Mouse (Mus musculus): ENCODE data around the gene Syde2. TPM values are rescaled to one million over a fixed set of nuclear protein-coding genes. Genes with fewer than 3 reads are reported as not detected.
A peak's percentile ranks its signal among the peaks of the same experiment; 100 is the strongest.

The Syde2 gene
- polyA plus RNA-seq, 1 experiment from 2014 or later: 2.6 TPM

- peaks cover 7% of the 10 kb centered on the region; the same call in 1 of the 2 replicates for H3K4me1 ChIP-seq (ENCODE audit: control insufficient read depth, insufficient read depth, low read length)
- no peaks in the 10 kb centered on the region for H3K27me3 ChIP-seq (ENCODE audit: control insufficient read depth, insufficient read depth, low read length)
- H3K4me2 ChIP-seq (replicated peaks; ENCODE audit: low read depth, low read length): no peak overlapping the region
- whole genome bisulfite sequencing: 65% methylated on average over 3 of the region's 3 CpGs
- H3K9ac ChIP-seq (ENCODE audit: low read depth, low read length): no peak overlapping the region
- H3K36me3 ChIP-seq (ENCODE audit: control insufficient read depth, insufficient read depth, low read length): no peaks in the 10 kb centered on the region
- H3K27ac ChIP-seq (ENCODE audit: low read depth, low read length): no peak overlapping the region
- H3K4me3 ChIP-seq (ENCODE audit: low read length): no peak overlapping the region
- no peak for ATAC-seq (ENCODE audit: low FRiP score, low TSS enrichment)
- H3K9me3 ChIP-seq (ENCODE audit: control insufficient read depth, low read length): no peaks in the 10 kb centered on the region
Measured at GRCm38 (mm10) chr3:146029234-146029633, 41.6 kb downstream of the Syde2 start.

DNA sequence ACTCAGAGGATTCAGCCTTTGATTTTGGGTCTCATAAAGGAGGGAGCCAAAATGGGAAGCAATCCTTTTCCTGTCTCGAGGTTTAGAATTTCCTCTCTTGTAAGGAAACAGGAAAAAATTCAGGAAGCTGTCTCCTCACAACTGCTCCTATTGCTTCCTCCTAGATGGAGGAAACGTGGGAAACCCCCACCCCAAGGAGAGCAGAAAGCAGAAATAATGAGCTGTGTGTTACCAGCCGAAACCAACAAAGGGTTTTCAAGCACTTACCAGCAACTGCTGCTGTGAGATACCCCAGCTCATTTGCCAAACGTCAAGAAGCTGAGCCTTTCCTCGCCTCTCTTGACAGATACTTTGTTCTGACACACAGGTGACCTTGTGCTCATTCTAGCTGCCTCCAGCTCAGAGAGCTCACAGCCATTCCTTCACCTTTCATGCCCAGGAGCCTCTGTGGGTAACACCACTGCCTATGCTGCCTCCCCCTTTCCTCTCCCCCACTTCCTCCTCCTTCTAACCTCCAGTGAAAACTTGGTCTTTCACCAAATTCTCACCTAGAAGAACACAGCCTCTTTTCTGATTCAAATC, 42.7 kb downstream of the Syde2 start:
- Histone ChIP-seq H3K4me2 (replicated peaks; ENCODE audit: low read depth, low read length) (no peak overlapping the region), H3K27ac (ENCODE audit: low read depth, low read length) (no peak overlapping the region), H3K9ac (ENCODE audit: low read depth, low read length) (no peak overlapping the region), H3K36me3 (ENCODE audit: control insufficient read depth, insufficient read depth, low read length) (no peaks in the 10 kb centered on the region), H3K4me3 (ENCODE audit: low read length) (no peak overlapping the region), H3K9me3 (ENCODE audit: control insufficient read depth, low read length) (no peaks in the 10 kb centered on the region), H3K27me3 (ENCODE audit: control insufficient read depth, insufficient read depth, low read length) (no peaks in the 10 kb centered on the region), H3K4me1 (ENCODE audit: control insufficient read depth, insufficient read depth, low read length) (peaks cover 7% of the 10 kb centered on the region; the same call in 1 of the 2 replicates)
- ATAC-seq (ENCODE audit: low FRiP score, low TSS enrichment): no peak; the same call in 1 of the 2 replicates
- WGBS: 21% methylated on average over 5 of the region's 5 CpGs

DNA sequence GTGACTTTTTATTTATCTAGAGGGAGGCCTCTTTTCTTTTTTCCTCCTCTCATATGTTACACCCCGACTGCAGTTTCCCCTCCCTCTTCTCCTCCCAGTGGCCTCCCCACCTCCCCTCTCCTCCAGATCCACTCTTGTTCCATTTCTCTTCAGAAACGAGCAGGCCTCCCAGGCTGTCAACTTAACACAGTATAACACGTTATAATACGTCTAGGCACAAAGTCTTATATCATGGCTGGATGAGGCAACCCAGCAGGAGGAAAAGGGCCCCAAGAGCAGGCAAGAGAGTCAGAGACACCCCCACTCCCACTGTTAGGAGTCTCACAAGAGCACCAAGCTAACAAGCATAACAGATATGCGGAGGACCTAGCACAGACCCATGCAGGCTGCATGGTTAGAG, 45.3 kb downstream of the Syde2 start:
- no peak overlapping the region for H3K4me2 ChIP-seq (replicated peaks; ENCODE audit: low read depth, low read length)
- peaks cover 7% of the 10 kb centered on the region; the same call in 1 of the 2 replicates for H3K4me1 ChIP-seq (ENCODE audit: control insufficient read depth, insufficient read depth, low read length)
- no peaks in the 10 kb centered on the region for H3K9me3 ChIP-seq (ENCODE audit: control insufficient read depth, low read length)
- H3K9ac ChIP-seq (ENCODE audit: low read depth, low read length): no peak overlapping the region
- no peaks in the 10 kb centered on the region for H3K27me3 ChIP-seq (ENCODE audit: control insufficient read depth, insufficient read depth, low read length)
- ATAC-seq (ENCODE audit: low FRiP score, low TSS enrichment): no peak
- 78% methylated on average over 5 of the region's 5 CpGs for WGBS
- H3K36me3 ChIP-seq (ENCODE audit: control insufficient read depth, insufficient read depth, low read length): no peaks in the 10 kb centered on the region
- H3K27ac ChIP-seq (ENCODE audit: low read depth, low read length): no peak overlapping the region
- H3K4me3 ChIP-seq (ENCODE audit: low read length): no peak overlapping the region

DNA sequence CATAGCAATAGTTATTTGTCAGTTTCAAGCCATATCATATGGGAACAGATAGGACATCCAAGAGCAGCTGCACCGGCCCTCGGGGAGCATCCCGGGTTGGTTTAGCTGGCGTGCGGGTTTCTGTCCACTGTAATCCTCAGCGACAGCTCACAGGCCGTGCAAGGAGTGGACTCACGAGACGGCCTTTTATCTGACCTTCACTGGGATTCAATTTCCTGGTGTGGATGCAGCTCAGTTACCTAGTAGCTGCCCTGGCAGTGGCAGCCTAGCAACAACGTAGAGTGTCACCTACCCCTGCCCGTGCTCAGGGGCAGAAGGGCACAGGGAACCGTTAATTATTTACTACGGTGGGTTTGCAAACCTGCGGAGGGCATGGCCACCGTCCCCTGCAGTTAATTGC, 50.2 kb downstream of the Syde2 start:
- peak; percentile 79 for ATAC-seq (ENCODE audit: low FRiP score, low TSS enrichment)
- WGBS: 22% methylated on average over 15 of the region's 15 CpGs
- Histone ChIP-seq H3K9me3 (ENCODE audit: control insufficient read depth, low read length) (no peaks in the 10 kb centered on the region; the same call in 1 of the 2 replicates), H3K27ac (ENCODE audit: low read depth, low read length) (no peak overlapping the region), H3K36me3 (ENCODE audit: control insufficient read depth, insufficient read depth, low read length) (no peaks in the 10 kb centered on the region), H3K4me3 (ENCODE audit: low read length) (no peak overlapping the region), H3K9ac (ENCODE audit: low read depth, low read length) (no peak overlapping the region), H3K4me2 (replicated peaks; ENCODE audit: low read depth, low read length) (no peak overlapping the region), H3K27me3 (ENCODE audit: control insufficient read depth, insufficient read depth, low read length) (no peaks in the 10 kb centered on the region), H3K4me1 (ENCODE audit: control insufficient read depth, insufficient read depth, low read length) (no peaks in the 10 kb centered on the region)

GRCm38 (mm10) chr3:146039132-146039903, 51.6 kb downstream of the Syde2 start:
- Histone ChIP-seq H3K4me2 (replicated peaks; ENCODE audit: low read depth, low read length) (no peak overlapping the region), H3K36me3 (ENCODE audit: control insufficient read depth, insufficient read depth, low read length) (no peaks in the 10 kb centered on the region), H3K4me1 (ENCODE audit: control insufficient read depth, insufficient read depth, low read length) (no peaks in the 10 kb centered on the region), H3K9ac (ENCODE audit: low read depth, low read length) (no peak overlapping the region), H3K9me3 (ENCODE audit: control insufficient read depth, low read length) (no peaks in the 10 kb centered on the region; the same call in 1 of the 2 replicates), H3K27ac (ENCODE audit: low read depth, low read length) (no peak overlapping the region), H3K4me3 (ENCODE audit: low read length) (no peak overlapping the region), H3K27me3 (ENCODE audit: control insufficient read depth, insufficient read depth, low read length) (no peaks in the 10 kb centered on the region)
- 63% methylated on average over 12 of the region's 12 CpGs for WGBS
- ATAC-seq (ENCODE audit: low FRiP score, low TSS enrichment): no peak; the same call in 1 of the 2 replicates

GRCm38 (mm10) chr3:146041382-146041781, 53.7 kb downstream of the Syde2 start:
- peaks cover 3% of the 10 kb centered on the region; the same call in 1 of the 2 replicates for H3K4me1 ChIP-seq (ENCODE audit: control insufficient read depth, insufficient read depth, low read length)
- no peak overlapping the region for H3K4me3 ChIP-seq (ENCODE audit: low read length)
- no peaks in the 10 kb centered on the region for H3K27me3 ChIP-seq (ENCODE audit: control insufficient read depth, insufficient read depth, low read length)
- H3K9ac ChIP-seq (ENCODE audit: low read depth, low read length): no peak overlapping the region
- no peak for ATAC-seq (ENCODE audit: low FRiP score, low TSS enrichment)
- H3K4me2 ChIP-seq (replicated peaks; ENCODE audit: low read depth, low read length): no peak overlapping the region
- no peak overlapping the region for H3K27ac ChIP-seq (ENCODE audit: low read depth, low read length)
- H3K36me3 ChIP-seq (ENCODE audit: control insufficient read depth, insufficient read depth, low read length): no peaks in the 10 kb centered on the region
- WGBS: 90% methylated on average over 11 of the region's 11 CpGs
- H3K9me3 ChIP-seq (ENCODE audit: control insufficient read depth, low read length): no peaks in the 10 kb centered on the region; the same call in 1 of the 2 replicates

GRCm38 (mm10) chr3:146044977-146045376, 57.3 kb downstream of the Syde2 start:
- Histone ChIP-seq H3K36me3 (ENCODE audit: control insufficient read depth, insufficient read depth, low read length) (no peaks in the 10 kb centered on the region), H3K27ac (ENCODE audit: low read depth, low read length) (no peak overlapping the region), H3K4me2 (replicated peaks; ENCODE audit: low read depth, low read length) (no peak overlapping the region), H3K27me3 (ENCODE audit: control insufficient read depth, insufficient read depth, low read length) (no peaks in the 10 kb centered on the region), H3K9ac (ENCODE audit: low read depth, low read length) (no peak overlapping the region), H3K4me3 (ENCODE audit: low read length) (no peak overlapping the region), H3K9me3 (ENCODE audit: control insufficient read depth, low read length) (no peaks in the 10 kb centered on the region; the same call in 1 of the 2 replicates), H3K4me1 (ENCODE audit: control insufficient read depth, insufficient read depth, low read length) (peaks cover 10% of the 10 kb centered on the region; the same call in 1 of the 2 replicates)
- no peak for ATAC-seq (ENCODE audit: low FRiP score, low TSS enrichment)
- 35% methylated on average over 11 of the region's 11 CpGs for WGBS

DNA sequence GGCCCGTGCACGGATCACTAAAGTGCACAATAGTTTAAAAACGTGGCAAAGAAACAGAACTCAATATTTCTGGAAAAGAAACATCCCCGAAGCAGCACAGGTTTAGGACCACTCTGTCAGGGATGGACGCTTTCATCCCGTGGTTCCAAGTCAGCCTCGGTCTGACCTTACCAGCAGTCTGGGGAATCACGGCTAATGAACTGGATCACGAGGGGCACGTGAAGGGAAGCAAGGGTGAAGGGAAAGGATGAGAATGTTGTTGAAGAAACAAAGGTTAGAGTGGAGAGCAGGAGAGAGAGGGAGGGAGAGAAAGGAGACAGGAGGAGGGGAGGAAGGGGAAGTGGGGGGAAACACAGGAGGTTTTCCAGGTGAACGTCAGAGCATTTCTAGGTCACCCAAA, 58.4 kb downstream of the Syde2 start:
- no peak overlapping the region for H3K27ac ChIP-seq (ENCODE audit: low read depth, low read length)
- H3K4me2 ChIP-seq (replicated peaks; ENCODE audit: low read depth, low read length): no peak overlapping the region
- H3K9ac ChIP-seq (ENCODE audit: low read depth, low read length): no peak overlapping the region
- H3K27me3 ChIP-seq (ENCODE audit: control insufficient read depth, insufficient read depth, low read length): no peaks in the 10 kb centered on the region
- 57% methylated on average over 11 of the region's 11 CpGs for WGBS
- H3K4me1 ChIP-seq (ENCODE audit: control insufficient read depth, insufficient read depth, low read length): peaks cover 10% of the 10 kb centered on the region; the same call in 1 of the 2 replicates
- no peak for ATAC-seq (ENCODE audit: low FRiP score, low TSS enrichment)
- H3K9me3 ChIP-seq (ENCODE audit: control insufficient read depth, low read length): no peaks in the 10 kb centered on the region; the same call in 1 of the 2 replicates
- no peak overlapping the region for H3K4me3 ChIP-seq (ENCODE audit: low read length)
- H3K36me3 ChIP-seq (ENCODE audit: control insufficient read depth, insufficient read depth, low read length): no peaks in the 10 kb centered on the region

GRCm38 (mm10) chr3:146047704-146048207, 60.1 kb downstream of the Syde2 start:
- Histone ChIP-seq H3K4me3 (ENCODE audit: low read length) (no peak overlapping the region; the same call in 1 of the 2 replicates), H3K4me1 (ENCODE audit: control insufficient read depth, insufficient read depth, low read length) (peaks cover 10% of the 10 kb centered on the region; the same call in 1 of the 2 replicates), H3K9ac (ENCODE audit: low read depth, low read length) (no peak overlapping the region), H3K9me3 (ENCODE audit: control insufficient read depth, low read length) (no peaks in the 10 kb centered on the region), H3K36me3 (ENCODE audit: control insufficient read depth, insufficient read depth, low read length) (no peaks in the 10 kb centered on the region), H3K4me2 (replicated peaks; ENCODE audit: low read depth, low read length) (0 out of 2 replicates have a peak overlapping the region, but pooled peaks have one; percentile 17), H3K27ac (ENCODE audit: low read depth, low read length) (no peak overlapping the region), H3K27me3 (ENCODE audit: control insufficient read depth, insufficient read depth, low read length) (no peaks in the 10 kb centered on the region)
- peak; percentile 56; the same call in 1 of the 2 replicates for ATAC-seq (ENCODE audit: low FRiP score, low TSS enrichment)
- WGBS: 25% methylated on average over 15 of the region's 15 CpGs

Measured in kidney, embryonic 14.5 days (tissue).